Mouse (Mus musculus): ENCODE results near the gene Ccr6.
A peak's percentile ranks its signal among the peaks of the same experiment; 100 is the strongest.

Gene Ccr6

DNA sequence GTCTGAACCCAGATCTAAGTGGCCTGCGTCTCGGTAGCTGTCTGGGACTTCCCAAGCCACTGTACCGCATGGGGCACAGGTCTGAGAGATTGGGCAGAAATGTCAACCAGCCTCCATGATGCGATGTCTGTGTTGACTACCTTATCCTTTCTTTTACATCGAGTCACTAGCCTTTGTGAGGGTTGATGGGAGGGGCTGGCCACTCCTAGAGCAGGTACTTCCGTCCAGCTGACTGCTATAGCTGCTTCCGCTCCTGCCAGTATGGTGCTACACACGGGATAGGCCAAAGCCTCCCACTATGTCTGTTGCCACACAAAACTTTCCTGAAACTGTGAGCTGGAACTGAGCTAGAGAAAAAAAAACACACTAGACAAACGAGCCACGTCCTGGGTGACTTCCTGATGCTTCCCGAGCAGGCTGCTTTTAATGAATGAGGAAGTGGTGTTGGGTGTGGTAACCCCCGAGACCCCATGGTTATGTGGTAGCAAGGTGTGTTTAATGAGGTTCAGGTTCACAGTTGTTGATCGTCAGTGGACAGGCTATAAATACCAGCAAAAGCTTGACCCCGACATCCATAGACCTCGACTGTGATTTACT, 2.1 kb upstream of the Ccr6 start:
- DNase-seq (ENCODE audit: low spot score in 2 of 2) = no peak

GRCm38 (mm10) chr17:8234537-8234936, 1.3 kb upstream of the Ccr6 start:
- DNase-seq (ENCODE audit: low spot score in 2 of 2) = no peak

DNA sequence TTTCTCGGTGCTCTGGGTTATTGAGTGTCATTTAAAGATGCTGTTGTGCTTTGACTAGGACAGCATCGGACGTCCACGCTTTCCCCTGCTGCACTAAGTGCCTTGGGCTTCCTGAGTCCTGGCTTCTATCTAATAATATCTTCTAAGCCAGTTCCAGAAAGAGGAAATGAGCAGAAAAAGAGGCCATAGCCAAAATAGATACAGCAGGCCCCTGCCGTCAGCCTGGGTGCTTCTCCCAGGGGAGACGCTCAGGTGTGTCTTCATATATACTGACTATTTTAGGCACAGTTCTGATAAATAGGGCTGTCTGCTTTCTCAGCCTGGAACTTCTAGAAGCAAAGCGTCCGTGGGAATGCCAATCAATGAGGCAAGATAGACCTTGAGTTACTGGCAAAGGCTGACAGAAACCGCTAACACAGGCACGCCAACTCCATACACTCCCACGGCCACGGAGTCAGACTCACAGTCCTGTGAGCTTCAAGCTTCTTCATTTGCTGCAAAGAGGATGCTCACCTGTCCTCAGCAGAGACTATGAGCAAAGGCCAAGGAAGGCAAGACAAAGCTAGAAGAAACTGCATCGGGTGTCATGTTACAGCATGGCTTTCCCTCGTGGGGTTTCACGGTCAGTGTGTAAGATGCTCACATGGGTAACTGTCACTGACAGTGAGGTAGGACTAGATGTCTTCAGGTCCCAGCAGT, 2.3 kb downstream of the Ccr6 start:
- no peak for DNase-seq (ENCODE audit: low spot score in 2 of 2)

- no peak for DNase-seq (ENCODE audit: low spot score in 2 of 2)
Measured at GRCm38 (mm10) chr17:8239561-8239960, 3.7 kb downstream of the Ccr6 start.

GRCm38 (mm10) chr17:8240517-8240916, 4.7 kb downstream of the Ccr6 start:
- no peak for DNase-seq (ENCODE audit: low spot score in 2 of 2)

DNA sequence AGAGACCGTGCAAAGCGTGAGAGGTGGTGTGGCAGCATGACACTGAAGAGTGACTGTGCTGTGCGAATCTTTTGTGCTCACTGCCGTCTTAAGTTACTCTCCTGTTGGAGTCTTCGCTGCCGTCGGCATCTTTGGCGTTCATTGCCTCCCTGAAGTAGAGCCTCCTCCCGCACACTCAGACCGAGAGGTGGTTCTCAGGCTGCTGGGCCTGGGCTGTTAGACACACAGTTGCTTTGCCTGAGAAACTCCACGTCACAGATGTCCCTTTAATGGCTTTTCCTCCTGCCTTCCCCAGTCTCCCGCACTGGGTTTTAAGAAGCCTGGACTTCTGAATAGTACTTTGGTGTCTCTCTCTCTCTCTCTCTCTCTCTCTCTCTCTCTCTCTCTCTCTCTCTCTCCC, 5.8 kb downstream of the Ccr6 start:
- no peak for DNase-seq (ENCODE audit: low spot score in 2 of 2)

DNA sequence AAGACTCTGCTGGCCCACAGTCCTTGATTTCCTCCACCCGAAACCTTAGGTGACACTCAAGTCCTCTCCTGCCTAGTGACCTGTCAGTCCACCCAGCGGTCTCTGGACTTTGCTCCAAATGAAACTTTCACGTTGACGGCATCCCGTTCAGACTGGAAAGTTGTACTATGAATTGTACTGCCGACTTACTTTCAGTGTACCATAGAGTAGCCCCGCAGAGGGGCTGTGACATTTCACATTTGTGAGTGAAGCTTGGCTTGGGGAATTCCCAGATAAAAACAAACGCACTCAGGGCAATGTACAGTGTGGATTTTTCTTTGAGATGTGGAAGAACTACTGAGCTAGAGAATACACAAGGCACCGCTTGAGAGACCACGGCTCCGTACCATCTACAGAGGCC, 6.3 kb downstream of the Ccr6 start:
- no peak for DNase-seq (ENCODE audit: low spot score in 2 of 2)

DNA sequence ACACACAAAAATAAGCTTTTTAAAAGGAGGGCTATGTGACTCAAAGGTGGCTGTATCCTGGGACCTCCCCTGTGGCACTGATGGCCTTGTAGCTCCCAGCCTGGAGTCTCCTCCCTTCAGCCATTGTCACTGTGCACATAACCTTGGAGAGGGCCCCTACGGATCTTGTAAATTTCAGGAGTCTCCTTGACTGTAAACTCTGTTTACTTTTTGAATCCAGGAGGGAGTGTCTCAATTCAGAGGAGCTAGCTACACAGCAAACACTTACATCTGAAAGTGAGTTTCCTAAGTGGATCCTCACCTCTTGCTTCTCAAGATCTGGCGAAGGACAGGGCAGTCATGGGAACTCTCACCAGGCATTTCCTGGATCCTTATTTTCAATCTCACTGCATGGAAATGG, 8.3 kb downstream of the Ccr6 start:
- DNase-seq (ENCODE audit: low spot score in 2 of 2) = no peak

DNA sequence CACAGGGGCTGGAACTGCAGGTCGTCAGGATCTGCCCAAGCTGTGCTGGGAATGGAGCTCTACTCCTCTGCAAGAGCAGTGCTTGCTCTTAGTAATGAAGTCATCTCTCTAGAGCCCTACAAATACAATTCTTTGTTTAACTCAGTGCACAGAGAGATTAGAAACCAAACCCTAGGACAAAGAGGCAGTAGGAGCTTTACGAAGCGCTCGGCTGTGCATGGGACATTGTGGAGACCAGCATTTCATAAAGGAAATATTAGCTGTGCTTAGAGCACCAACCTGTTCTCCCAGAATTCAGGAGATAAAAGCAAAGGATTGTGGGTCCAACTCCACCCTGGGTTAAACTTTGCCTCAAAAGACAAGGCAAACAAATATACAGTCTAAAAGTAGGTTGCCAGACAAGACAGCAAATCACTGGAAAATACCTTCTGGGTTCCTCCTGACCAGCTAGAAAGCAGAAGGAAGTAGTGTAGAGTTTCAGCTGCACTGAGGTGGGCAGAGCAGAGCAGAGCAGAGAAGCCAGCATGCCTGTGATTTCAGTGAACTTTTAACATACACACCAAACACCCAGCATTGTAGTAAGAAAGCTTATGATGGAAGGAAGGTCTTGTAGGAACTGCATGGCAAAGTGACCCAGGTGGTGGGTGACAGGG, 10.4 kb downstream of the Ccr6 start:
- no peak for DNase-seq (ENCODE audit: low spot score in 2 of 2)

GRCm38 (mm10) chr17:8251704-8252103, 15.9 kb downstream of the Ccr6 start:
- no peak for DNase-seq (ENCODE audit: low spot score in 2 of 2)

DNA sequence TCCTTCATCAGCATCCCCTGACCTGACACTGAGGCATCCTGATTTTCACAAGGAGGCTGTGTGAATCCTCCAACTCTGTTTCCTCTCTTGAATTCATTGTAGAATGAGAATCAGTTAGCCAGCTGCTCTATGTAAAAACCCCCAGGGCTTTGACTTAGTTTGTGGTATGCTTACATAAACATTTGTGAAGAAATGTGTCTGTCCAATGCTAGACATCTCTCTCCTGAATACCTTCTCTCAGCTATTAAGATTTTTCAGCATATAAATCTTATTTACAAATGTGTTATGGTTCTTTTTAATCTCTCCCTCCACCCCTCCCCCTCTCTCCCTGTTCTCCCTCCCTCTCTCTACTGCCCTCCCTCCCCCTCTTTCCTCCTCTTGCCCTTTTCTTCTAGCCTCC, 18.4 kb downstream of the Ccr6 start:
- no peak for DNase-seq (ENCODE audit: low spot score in 2 of 2)

DNA sequence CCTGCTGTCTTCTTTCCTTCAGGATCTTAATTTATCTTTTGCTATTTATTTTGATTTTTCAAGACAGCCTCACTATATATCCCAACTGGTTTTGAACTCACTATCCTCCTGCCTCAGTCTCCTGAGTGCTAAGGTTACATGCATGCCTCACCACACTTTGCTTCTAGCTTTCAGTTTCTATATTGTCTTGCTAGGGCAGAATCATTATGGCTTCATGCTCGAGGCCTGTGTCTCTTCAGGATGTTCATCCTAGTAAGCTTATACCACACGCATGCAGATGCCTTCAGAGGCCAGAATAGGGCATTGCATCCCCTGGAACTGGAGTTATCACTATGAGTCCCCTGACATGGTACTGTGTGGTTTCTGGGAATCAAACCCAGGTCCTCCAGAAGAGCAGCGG, 19.1 kb downstream of the Ccr6 start:
- DNase-seq (ENCODE audit: low spot score in 2 of 2) = no peak

GRCm38 (mm10) chr17:8255583-8255982, 19.7 kb downstream of the Ccr6 start:
- DNase-seq (ENCODE audit: low spot score in 2 of 2) = no peak

- DNase-seq (ENCODE audit: low spot score in 2 of 2) = no peak
Measured at GRCm38 (mm10) chr17:8256982-8257381, 21.1 kb downstream of the Ccr6 start.

GRCm38 (mm10) chr17:8264638-8265037, 28.8 kb downstream of the Ccr6 start:
- peak; percentile 28 to 37 for DNase-seq (ENCODE audit: low spot score in 2 of 2)

- DNase-seq (ENCODE audit: low spot score in 2 of 2) = no peak
Measured at GRCm38 (mm10) chr17:8272054-8272749, 36.4 kb downstream of the Ccr6 start.

- DNase-seq (ENCODE audit: low spot score in 2 of 2) = no peak
Measured at GRCm38 (mm10) chr17:8272951-8273350, 37.1 kb downstream of the Ccr6 start.

DNA sequence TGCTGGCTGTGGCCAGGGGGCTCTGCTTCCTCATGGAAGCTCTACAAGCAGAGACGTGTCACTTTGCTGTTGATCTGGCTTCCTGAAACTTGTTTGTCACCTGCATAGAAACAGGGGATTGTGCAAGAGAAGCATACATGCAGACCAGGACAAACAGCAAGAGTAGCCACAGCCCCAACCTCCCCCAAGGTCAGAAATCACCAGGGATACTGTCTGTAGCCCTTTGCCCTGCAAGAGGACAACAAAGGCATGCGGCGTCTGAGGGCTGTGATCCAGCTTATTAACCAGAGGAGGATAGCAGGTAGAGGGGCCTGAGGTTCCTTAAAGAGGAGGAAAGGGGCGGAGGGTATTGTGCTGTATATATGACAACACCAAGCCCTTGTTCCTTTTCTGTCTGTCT, 40.2 kb downstream of the Ccr6 start:
- DNase-seq (ENCODE audit: low spot score in 2 of 2) = no peak

DNA sequence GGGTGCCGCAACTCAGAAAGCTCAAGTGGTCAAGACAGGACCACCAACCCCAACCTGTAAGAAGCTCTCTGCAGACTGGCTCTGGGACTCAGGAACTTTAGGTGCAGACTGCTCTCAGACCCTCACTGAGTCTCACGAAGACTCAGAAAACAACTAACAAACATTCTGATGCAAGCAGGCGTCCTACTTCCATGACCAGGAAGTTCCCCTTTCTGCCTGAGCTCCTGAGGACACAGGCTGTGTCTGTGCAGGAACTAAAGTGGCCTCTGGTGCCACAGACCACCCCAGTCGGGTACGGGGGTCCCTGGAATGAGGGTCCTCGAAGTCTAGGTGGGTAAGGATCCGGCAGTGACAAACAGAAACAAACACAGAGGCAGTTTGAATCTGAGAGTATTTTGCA, 40.8 kb downstream of the Ccr6 start:
- no peak for DNase-seq (ENCODE audit: low spot score in 2 of 2)

- DNase-seq (ENCODE audit: low spot score in 2 of 2) = no peak
Measured at GRCm38 (mm10) chr17:8277266-8277665, 41.4 kb downstream of the Ccr6 start.

DNA sequence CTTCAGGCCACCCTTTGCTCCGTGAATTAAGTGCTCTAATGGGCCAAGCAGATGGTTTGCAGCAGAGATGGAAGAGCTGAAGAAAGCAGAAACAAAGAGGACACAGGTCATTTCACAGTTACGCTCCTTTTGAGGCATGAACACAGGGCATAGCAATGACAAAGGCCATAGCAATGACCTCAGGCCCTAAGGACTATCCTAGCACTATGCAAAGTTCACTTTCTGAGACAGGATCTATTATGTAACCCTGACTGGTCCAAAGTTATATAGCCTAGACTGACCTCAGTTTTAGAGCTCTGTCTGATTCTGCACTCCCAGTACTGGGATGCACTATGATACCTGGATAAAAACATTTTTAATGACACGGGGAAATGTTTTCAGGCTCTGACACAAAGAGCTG, 42.5 kb downstream of the Ccr6 start:
- DNase-seq (ENCODE audit: low spot score in 2 of 2) = no peak

GRCm38 (mm10) chr17:8282821-8283525, 47.1 kb downstream of the Ccr6 start, which contains the start of gene Mpc1:
Mpc1 (plus strand) TSS chr17:8282904.
- DNase-seq (ENCODE audit: low spot score in 2 of 2) = peak; percentile 86 to 90

All from frontal cortex, postnatal 14 days (tissue).